Mouse (Mus musculus): ENCODE measurements around the gene Dram1.

DNA sequence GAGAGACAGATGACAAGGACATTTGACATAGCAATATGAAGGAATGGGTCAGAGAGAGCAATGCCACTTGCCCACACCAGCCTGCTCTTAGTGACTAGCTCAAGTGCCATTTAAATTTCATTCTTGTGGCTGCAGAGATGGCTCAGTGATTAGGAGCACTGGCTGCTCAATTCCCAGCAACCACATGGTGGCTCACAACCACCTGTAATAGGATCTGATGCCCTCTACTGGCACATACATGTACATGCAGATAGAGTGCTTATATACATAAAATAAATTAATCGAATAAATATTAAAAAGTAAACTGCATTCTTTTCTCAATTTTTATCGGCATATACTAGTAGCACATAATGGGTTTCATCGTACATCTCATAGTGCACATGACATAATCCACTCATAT, 72.6 kb downstream of the Dram1 start:
- no peak for TF ChIP-seq POLR2A (IDR thresholded peaks at IDR 0.05; ENCODE audit: extremely low read depth, insufficient read depth, low read length)
- TF ChIP-seq CTCF (IDR thresholded peaks at IDR 0.05; ENCODE audit: extremely low read depth, insufficient read depth, low read length): no peak
